ENCODE assay signal across 8 mouse cellular contexts in the genomic region with DNA sequence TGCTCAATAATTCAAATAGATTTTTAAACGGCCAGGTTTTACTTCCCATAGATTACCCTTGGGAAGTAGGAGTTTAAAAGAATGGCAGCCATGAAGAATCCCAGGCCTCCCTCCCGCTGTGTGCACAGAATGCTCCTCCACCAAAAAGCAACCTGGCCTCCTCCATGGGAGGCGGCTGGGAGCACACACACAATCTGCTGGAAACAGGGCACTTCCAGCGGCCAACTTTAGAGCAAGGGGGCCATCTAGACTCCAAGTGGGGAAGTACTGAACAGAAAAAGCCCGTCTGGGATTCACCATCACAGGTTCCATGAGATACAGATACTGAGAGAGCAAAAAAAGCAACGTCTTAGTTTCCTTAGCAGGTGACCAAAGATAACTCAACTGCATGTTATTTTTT.
DNase-seq lines count a peak whose midpoint lies in the region; ATAC-seq and TF ChIP-seq lines count a peak whose summit lies in the region.

No protein-coding gene starts in this region.

- no peak overlapping the region for H3K27ac ChIP-seq in liver, embryonic 14.5 days
- no peak overlapping the region for H3K27ac ChIP-seq in liver, embryonic 11.5 days (ENCODE audit: low read depth, low read length)
- no peak overlapping the region for H3K27ac ChIP-seq in cortical plate, adult 2 months (ENCODE audit: insufficient read depth, low read length)
- no peak overlapping the region for H3K27ac ChIP-seq in hindbrain, embryonic 15.5 days (replicated peaks)
- H3K27ac ChIP-seq in midbrain, embryonic 12.5 days (replicated peaks) = no peak overlapping the region
- H3K27ac ChIP-seq in heart, embryonic 10.5 days = no peak overlapping the region

- H3K4me1 ChIP-seq in liver, embryonic 14.5 days (replicated peaks; ENCODE audit: control insufficient read depth in 2 of 2, insufficient read depth in 2 of 2, low read length in 1 of 2) = no peaks in the 10 kb centered on the region
- no peaks in the 10 kb centered on the region for H3K4me1 ChIP-seq in liver, embryonic 11.5 days (replicated peaks; ENCODE audit: control insufficient read depth, insufficient read depth, low read length)
- H3K4me1 ChIP-seq in cortical plate, adult 2 months (ENCODE audit: control insufficient read depth, insufficient read depth, low read length) = 0 out of 2 replicates have a peak, but pooled peaks cover 1% of the 10 kb centered on the region
- H3K4me1 ChIP-seq in hindbrain, embryonic 15.5 days (replicated peaks) = no peaks in the 10 kb centered on the region
- H3K4me1 ChIP-seq in midbrain, embryonic 12.5 days = no peaks in the 10 kb centered on the region
- peaks cover 10% of the 10 kb centered on the region; the same call in 1 of the 2 replicates for H3K4me1 ChIP-seq in heart, embryonic 10.5 days

- no peaks in the 10 kb centered on the region for H3K27me3 ChIP-seq in liver, embryonic 14.5 days (ENCODE audit: control insufficient read depth, insufficient read depth, low read length)
- no peaks in the 10 kb centered on the region for H3K27me3 ChIP-seq in liver, embryonic 11.5 days (replicated peaks; ENCODE audit: control insufficient read depth, insufficient read depth, low read length)
- no peaks in the 10 kb centered on the region for H3K27me3 ChIP-seq in hindbrain, embryonic 15.5 days
- no peaks in the 10 kb centered on the region for H3K27me3 ChIP-seq in midbrain, embryonic 12.5 days
- no peaks in the 10 kb centered on the region for H3K27me3 ChIP-seq in heart, embryonic 10.5 days (ENCODE audit: insufficient read depth, poor library complexity, severe bottlenecking)

- no peak for ATAC-seq in liver, embryonic 14.5 days (ENCODE audit: insufficient read depth)
- ATAC-seq in liver, embryonic 11.5 days (replicated peaks; ENCODE audit: low FRiP score) = no peak
- peak; percentile 91 for ATAC-seq in hindbrain, embryonic 15.5 days (ENCODE audit: low FRiP score, low read depth)
- ATAC-seq in midbrain, embryonic 12.5 days (ENCODE audit: low FRiP score, low read depth) = peak; percentile 83

- no peak overlapping the region for H3K4me2 ChIP-seq in liver, embryonic 14.5 days (ENCODE audit: low read depth)
- no peak overlapping the region for H3K4me2 ChIP-seq in liver, embryonic 11.5 days
- H3K4me2 ChIP-seq in hindbrain, embryonic 15.5 days = no peak overlapping the region
- H3K4me2 ChIP-seq in midbrain, embryonic 12.5 days (replicated peaks) = no peak overlapping the region

- TF ChIP-seq POLR2A in cortical plate, adult 2 months (IDR thresholded peaks at IDR 0.05; ENCODE audit: extremely low read depth, insufficient read depth, low read length) = no peak

- 27% methylated on average over 6 of the region's 6 CpGs for WGBS in liver, embryonic 14.5 days (ENCODE audit: insufficient replicate concordance)
- 22% methylated on average over 6 of the region's 6 CpGs for WGBS in liver, embryonic 11.5 days
- WGBS in hindbrain, embryonic 15.5 days = 4% methylated on average over 6 of the region's 6 CpGs
- 15% methylated on average over 6 of the region's 6 CpGs for WGBS in midbrain, embryonic 12.5 days
- 11% methylated on average over 6 of the region's 6 CpGs for WGBS in heart, embryonic 10.5 days

- 0 out of 2 replicates have a peak, but pooled peaks have one; percentile 23 for TF ChIP-seq CTCF in liver, embryonic 14.5 days (IDR thresholded peaks at IDR 0.05; ENCODE audit: low read depth)
- TF ChIP-seq CTCF in cortical plate, adult 2 months (IDR thresholded peaks at IDR 0.05; ENCODE audit: extremely low read depth, insufficient read depth, low read length) = peak; percentile 78

- DNase-seq in liver, embryonic 14.5 days (ENCODE audit: low read depth in 3 of 3, low spot score in 3 of 3) = no peak
- no peak for DNase-seq in liver, embryonic 11.5 days (ENCODE audit: low spot score)
- DNase-seq in gastrocnemius, postnatal 14 days = no peak
- DNase-seq in thymus, postnatal 4 days = no peak
- DNase-seq in heart, embryonic 10.5 days (ENCODE audit: low spot score) = no peak

- no peaks in the 10 kb centered on the region for H3K9me3 ChIP-seq in liver, embryonic 14.5 days (ENCODE audit: control insufficient read depth, low read length)
- H3K9me3 ChIP-seq in liver, embryonic 11.5 days (ENCODE audit: control insufficient read depth, low read length) = no peaks in the 10 kb centered on the region
- no peaks in the 10 kb centered on the region for H3K9me3 ChIP-seq in hindbrain, embryonic 15.5 days
- H3K9me3 ChIP-seq in midbrain, embryonic 12.5 days = no peaks in the 10 kb centered on the region
- no peaks in the 10 kb centered on the region for H3K9me3 ChIP-seq in heart, embryonic 10.5 days

- intact Hi-C loops in gastrocnemius, postnatal 14 days (cut with DNase I; ENCODE audit: low total_unique reads) = loop anchor here (10.0 kb wide), 1 partner anchor 423 kb away; no protein-coding TSS in a partner anchor

- no peak overlapping the region for H3K4me3 ChIP-seq in liver, embryonic 14.5 days (ENCODE audit: insufficient read depth in 1 of 2, low read depth in 2 of 2, low read length in 2 of 2)
- H3K4me3 ChIP-seq in liver, embryonic 11.5 days (ENCODE audit: low read depth, low read length) = no peak overlapping the region
- H3K4me3 ChIP-seq in cortical plate, adult 2 months (ENCODE audit: insufficient read depth, low read length) = no peak overlapping the region
- no peak overlapping the region for H3K4me3 ChIP-seq in hindbrain, embryonic 15.5 days
- no peak overlapping the region for H3K4me3 ChIP-seq in midbrain, embryonic 12.5 days
- no peak overlapping the region for H3K4me3 ChIP-seq in heart, embryonic 10.5 days

- no peak for TF ChIP-seq EP300 in liver, embryonic 14.5 days (IDR thresholded peaks at IDR 0.05; ENCODE audit: low read depth)

- no peaks in the 10 kb centered on the region for H3K36me3 ChIP-seq in liver, embryonic 14.5 days (replicated peaks; ENCODE audit: control insufficient read depth, insufficient read depth, low read depth)
- H3K36me3 ChIP-seq in liver, embryonic 11.5 days (ENCODE audit: control insufficient read depth, insufficient read depth, low read length) = no peaks in the 10 kb centered on the region
- H3K36me3 ChIP-seq in hindbrain, embryonic 15.5 days = no peaks in the 10 kb centered on the region
- H3K36me3 ChIP-seq in midbrain, embryonic 12.5 days = no peaks in the 10 kb centered on the region
- no peaks in the 10 kb centered on the region for H3K36me3 ChIP-seq in heart, embryonic 10.5 days

- H3K9ac ChIP-seq in liver, embryonic 14.5 days (replicated peaks) = no peak overlapping the region
- H3K9ac ChIP-seq in liver, embryonic 11.5 days (ENCODE audit: low read depth, low read length) = no peak overlapping the region
- no peak overlapping the region for H3K9ac ChIP-seq in hindbrain, embryonic 15.5 days
- H3K9ac ChIP-seq in midbrain, embryonic 12.5 days (replicated peaks) = no peak overlapping the region

Comparison
In these comparisons a context has a peak if more than half of its experiments do, and no peak if none do; other contexts are left out.
1. ATAC-seq: peak in hindbrain, embryonic 15.5 days (single experiment) and midbrain, embryonic 12.5 days (single experiment); none in liver, embryonic 14.5 days (single experiment) and liver, embryonic 11.5 days (single experiment).